Mouse (Mus musculus): ENCODE data around the gene Olfm2.
"Not testable (repeated sequence)": the region's sequence is repeated elsewhere in the genome, so short reads cannot be mapped to it uniquely, and the experiment has no call there.

Olfm2 gene

DNA sequence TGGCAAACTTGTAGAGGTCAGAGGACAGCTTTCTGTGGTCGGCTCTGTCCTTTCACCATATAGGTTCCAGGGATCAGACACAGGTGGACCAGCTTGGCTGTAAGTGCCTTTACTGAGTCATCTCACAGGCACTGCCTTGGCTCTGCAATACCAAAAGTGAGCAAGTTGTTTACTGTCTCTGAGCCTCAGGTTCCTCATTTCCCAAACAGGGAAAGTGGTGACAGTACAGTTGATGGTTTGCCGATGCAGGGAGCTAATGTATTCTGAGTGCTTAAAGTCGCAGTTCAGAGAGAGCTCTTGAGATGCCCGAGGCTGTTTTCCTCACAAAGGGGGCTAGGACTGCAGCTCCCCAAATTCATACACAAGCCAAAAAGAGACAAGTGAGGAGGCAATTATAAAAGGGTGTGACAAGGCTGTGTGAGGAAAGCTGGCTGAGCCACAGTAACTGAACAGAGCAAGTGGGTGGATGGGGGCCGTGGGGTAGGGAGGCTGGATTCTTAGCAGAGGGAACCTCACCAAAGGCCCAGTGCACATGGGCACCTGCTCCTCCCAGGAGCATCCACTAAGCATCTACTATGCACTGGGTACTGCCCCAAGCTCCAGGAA is 49.9 kb downstream of the Olfm2 start:
- no peak for DNase-seq (ENCODE audit: low spot score in 2 of 2)

DNA sequence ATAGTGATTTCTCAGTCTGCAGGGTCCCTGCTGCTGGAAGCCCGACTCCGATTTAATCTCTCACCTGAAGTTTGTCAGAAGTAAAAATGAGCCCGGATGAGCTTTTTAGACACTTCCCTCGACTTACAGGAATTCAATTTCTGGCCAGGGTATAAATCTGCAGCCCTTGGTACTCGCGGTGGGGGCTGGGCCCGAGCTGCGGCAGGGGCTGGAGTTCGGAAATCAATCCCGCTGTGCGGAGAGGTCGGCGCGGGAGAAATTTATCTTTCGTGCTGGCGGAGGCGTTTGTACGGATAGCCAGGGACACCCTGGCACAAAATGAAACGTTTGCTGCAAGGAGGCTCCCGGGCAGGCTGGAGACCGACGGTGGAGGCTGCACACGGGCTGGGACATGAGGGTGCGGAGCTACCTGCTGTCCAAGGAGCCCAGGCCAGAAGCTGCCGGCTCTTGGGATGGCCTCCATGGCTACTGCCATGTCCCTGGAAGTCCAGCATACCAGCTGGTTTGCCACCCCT is 51.4 kb downstream of the Olfm2 start:
- no peak for DNase-seq (ENCODE audit: low spot score in 2 of 2)

DNA sequence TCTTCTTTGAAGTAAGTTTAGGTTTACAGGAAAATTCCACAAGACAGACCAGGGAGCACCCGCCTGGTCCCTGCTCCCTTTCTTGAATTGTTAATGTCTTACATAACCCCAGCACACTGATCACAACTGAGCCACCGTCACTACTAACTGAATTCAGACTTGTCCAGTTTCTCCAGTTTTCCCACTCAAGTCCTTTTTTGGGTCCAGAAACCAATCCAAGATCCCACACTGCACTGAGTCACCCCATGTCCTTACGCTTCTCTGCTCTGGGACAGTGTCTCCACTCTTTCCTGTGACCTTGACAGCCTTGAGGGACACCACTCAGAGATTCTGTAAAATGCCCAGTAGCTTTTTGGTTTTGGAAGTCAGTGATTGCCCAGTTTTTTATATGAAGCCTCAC is 53.3 kb downstream of the Olfm2 start:
- no peak for DNase-seq (ENCODE audit: low spot score in 2 of 2)

DNA sequence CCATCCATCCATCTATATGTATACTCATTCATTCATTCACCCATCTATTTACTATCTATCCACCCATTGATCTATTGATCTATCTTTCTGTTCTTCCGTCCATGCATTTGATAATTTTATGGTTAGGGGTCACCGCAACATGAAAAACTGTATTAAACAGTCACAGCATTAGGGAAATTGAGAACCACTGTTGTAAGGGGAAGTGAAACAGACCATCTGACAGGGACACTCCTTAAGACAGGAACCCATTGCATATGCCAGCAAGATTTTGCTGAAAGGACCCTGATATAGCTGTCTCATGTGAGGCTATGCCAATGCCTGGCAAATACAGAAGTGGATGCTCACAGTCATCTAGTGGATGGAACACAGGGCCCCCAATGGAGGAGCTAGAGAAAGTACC is 55.7 kb downstream of the Olfm2 start:
- DNase-seq (ENCODE audit: low spot score in 2 of 2), result not testable (repeated sequence)

DNA sequence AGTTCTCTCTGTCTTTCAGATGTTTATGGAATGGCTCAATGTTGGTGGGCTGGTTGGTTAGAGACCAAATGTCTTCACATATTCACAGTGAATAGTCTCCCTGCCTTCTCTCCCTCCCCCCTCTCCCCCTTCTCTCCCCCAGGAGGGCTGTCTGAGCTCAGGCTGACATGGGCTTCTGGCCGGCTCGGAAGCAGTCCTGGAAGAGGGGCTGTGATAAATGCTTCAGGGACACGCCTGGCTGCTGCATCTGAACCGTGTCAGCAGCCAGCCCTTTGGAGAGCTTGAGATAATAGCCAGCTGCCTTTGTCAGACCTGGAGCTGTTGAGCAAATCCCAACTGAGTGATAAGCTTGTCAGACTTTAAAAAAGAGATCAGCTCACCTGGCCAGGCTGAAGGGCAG is 56.2 kb downstream of the Olfm2 start:
- DNase-seq (ENCODE audit: low spot score in 2 of 2), result no peak

DNA sequence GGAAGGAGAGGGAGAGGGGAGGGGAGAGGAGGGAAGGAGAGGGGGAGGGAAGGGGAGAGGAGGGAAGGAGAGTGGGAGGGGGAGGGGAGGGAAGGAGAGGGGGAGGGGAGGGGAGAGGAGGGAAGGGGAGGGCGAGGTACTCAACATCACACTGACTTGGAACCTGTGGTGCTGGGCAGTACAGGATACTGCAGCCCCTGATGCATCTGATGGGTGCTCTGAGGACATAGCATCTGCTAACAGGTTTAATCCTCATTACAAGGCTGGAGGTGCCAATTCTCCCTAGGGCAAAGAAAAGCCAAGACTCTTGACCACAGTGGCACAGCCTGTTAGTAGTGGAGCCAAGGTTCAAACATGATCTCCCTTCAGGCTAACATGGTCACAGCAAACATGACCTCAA is 56.7 kb downstream of the Olfm2 start:
- no peak for DNase-seq (ENCODE audit: low spot score in 2 of 2)

DNA sequence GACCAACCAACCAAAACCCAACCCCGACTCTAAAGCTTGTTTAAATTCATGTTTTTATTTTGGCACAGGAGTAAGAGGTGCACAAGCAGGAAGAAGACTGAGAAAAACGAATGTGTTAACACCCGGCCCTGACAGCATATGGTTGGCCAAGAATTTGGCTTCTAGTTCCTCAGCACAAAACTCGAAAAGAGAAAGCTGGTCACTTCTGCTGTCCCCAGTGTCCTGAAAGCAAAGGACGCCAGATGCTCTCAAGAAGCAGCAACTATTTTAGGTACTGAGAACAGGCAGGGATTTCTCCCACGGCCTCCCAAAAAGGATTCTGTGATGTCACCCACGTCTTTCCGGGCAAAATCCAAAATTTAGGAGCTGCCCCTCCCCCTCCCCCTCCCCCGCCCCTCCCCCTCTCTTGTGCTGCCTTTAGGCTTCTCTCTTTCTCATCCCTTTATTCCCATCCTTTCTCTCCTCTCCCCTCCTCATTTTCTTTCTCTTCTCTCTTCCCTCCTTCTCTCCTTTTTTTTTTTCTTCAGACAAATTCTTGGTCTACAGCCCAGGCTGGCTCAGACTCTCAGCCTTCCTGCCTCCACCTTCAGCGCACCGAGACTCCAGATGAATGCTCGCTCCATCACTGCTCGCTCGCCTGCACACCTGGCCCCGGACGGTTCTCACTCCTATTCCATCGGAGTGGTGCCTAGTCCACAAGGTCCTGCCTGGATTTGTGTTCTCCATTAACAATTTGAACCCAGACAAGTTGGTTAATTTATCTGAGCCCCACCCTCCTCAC is 60.9 kb downstream of the Olfm2 start:
- DNase-seq (ENCODE audit: low spot score in 2 of 2), result peak; percentile 51 to 62

DNA sequence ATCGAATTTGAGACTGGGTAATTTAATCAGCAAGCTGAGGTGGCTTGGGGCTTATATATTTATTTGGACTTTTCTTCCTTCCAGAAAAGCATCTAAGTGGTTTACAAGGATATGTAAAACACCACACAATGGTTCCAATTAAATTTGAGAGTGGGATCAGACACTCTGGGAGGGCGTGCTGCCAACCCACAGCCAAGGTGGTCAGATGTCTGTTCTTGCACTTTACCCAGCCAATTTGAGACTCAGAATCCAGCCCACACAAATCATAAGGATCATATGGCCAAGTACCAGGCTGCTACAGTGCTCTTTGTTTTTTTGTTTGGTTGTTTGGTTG is 63.8 kb downstream of the Olfm2 start:
- no peak for DNase-seq (ENCODE audit: low spot score in 2 of 2)

DNA sequence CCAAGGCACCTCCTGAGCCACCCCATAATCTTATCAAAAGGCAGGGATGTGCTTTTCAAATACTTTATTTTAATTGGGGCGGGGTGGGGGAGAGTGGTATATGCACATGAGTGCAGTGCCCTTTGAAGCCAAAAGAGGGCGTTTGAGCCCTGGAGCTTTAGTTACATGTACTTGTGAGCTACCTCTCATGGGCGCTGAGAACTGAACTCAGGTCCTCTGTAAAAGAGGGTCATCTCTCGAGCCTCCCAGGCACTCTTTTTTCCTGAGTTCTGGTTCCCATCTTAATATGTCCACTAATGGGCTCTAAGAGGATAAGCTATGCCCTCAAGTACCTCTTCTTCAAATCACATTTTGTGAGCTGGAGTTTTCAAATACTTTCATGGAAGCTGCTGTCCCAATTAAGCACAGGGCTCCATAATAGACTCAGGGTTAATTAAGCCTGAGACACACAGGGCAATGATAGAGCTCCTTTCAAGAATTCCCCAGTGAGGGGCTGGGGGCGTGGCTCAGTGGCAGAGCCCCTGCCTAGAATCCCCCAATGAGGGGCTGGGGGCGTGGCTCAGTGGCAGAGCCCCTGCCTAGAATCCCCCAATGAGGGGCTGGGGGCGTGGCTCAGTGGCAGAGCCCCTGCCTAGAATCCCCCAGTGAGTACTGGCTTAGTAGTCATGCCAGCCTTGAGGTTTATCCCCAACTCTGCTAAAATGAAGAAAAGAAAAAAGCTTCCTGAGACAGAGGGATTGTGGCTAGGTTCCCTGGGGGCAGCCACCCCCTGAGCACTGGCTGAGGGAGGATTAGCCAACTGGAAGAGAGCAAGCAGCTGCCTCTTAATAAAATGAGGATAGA is 64.4 kb downstream of the Olfm2 start:
- no peak for DNase-seq (ENCODE audit: low spot score in 2 of 2)

DNA sequence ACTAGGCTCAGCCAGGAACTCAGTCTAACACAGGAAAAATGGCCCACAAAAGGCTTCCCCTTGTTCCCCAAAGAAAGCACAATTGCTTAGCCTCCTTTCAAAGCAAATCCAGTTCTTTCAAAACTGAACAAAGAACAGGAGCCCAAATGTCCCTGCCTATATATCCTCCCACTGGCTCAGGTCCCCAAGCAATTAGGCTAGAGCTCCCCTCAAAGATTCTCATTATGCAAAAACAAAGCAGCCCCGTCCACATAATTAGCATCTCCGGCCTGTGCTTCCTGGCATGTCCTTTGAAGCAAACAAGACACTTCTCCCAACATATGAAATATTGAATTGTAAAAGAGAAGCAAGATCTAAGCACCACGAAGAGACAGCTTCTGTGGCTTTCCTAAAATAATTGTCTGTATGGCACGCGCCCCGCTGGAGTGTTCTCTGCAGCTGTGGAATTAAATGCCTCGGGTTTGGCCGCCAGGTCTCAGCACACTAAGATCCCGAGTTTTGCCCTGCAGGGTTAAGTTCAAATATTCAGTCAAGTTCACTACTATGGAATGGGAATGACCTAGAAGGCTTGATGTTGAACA is 65.7 kb downstream of the Olfm2 start:
- no peak for DNase-seq (ENCODE audit: low spot score in 2 of 2)

DNA sequence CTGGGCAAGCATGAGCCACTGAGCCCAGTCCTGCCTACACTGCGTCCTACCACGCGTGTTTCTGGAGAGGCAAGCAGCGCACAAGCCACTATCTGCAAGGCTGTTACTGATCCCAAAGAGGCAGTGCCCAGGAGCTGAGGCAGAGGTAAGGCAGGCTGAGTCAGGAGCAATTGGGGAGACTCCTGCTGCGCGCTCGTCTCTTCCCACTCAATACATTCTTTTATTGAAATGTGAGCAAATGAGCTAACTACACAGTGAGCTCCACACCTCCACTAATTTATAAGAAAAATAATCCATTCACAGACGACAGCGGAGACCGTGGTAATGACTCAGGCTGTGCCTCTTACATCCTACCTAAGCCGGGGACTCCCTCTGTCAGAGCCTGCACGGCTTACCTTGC is 68.3 kb downstream of the Olfm2 start:
- no peak for DNase-seq (ENCODE audit: low spot score in 2 of 2)

DNA sequence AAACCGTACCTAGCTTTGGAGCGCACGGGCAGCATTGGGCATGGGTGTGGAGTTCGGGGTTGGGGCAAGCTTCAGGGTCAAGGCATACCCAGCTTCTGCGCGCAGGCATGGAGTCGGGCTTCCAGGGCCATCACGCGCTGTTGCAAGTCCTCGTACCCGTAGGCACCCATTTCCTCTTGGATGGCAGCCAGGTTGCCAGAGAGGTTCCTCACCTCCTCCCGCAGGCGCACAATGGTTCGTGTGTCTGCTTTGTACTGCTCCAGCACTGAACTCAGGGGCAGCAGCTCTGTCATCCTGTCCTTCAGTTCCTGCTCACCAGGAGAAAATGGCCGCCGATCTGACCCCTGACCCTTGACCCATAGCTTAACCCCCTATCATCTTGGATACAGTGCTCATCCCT is 74.1 kb downstream of the Olfm2 start:
- DNase-seq (ENCODE audit: low spot score in 2 of 2), result no peak

DNA sequence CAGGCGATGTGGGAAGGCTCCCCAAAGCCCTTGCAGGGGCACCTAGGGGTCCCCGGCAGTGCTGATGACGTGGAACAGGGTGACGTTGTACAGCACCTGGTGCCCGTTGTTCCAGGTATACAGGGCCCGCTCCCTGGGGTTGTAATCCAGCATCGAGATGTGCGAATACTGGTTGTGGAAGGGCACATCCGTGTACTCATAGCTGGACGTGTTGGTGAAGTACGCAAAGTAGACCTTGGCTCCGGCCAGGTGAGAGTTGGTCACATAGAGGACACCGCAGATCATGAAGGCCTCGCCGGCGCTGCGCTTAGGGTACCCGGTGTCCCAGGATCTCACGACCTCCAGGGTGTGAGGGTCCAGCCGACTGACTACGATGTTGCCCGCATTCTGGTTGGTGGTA is 78.1 kb downstream of the Olfm2 start:
- no peak for DNase-seq (ENCODE audit: low spot score in 2 of 2)

DNA sequence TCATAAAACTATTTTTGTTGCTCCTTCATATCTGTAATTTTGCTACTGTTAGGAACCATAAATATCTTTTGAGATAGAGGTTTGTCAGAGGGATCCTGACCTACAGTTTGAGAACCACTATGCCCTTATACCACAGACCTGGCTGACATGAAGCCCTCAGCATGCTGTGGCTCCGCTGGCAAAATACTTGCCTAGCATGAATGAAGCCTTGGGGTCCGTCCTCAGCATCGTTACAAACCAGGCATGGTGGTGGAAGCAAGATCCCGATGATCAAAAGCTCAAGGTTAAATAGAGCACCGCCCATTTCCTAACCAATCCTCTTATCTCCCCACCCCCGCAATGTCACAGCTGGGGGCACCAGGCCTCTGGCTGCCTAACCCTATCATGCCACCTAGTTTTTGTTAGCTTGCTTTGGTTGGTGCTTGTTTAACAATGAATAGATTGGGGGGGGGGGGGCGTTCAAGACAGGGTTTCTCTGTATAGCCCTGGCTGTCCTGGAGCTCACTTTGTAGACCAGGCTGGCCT is 79.6 kb downstream of the Olfm2 start:
- DNase-seq (ENCODE audit: low spot score in 2 of 2), result no peak

DNA sequence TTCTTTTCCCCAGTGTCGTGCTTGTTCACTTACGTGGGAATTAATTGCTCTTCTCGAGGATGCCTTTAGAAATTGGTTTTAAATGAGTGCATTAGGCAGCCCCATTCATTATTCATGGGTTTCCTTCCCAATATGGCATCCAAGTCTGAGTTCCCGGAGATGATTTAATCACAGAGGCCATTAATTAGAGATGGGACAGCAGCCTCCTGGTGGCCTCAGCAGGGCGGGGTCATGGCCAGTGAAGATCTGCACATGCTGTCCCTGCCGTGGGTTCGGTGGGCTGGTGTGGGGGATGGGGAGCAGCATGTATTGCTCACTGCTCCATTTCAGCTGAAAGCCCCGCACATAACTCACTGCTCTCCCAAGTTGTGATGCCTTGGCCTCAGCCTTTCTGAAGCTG is 80.2 kb downstream of the Olfm2 start:
- DNase-seq (ENCODE audit: low spot score in 2 of 2), result no peak

DNA sequence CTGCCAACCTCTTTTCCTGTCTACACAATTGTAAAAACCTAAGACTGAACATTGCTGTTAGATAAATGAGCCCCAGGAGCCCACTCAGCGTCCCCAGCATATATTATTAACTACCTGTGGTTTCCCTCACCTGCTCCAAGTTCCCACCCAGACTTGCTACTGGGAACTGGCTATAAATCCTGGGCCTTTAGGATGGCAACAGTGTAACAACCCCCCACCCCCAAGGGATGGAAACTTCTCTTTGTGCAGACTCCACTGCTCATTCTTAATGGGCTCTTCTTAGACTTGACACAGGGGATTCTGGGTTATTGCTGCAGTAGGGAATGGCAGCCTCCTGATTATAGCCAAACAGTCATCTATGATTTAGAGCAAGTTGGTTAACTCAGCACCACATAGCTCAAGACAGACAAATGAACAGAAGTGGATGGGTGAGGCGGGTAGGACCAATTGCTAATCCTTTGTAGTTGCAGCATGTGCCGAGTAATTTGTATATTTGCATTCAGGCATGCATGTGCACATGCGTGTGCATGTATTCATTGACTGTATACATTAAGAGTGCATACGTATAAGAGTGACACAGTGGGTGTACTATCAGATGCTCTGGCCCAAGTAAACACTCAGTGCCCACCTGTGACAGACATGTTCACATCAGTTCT is 81.0 kb downstream of the Olfm2 start:
- DNase-seq (ENCODE audit: low spot score in 2 of 2), result no peak

DNA sequence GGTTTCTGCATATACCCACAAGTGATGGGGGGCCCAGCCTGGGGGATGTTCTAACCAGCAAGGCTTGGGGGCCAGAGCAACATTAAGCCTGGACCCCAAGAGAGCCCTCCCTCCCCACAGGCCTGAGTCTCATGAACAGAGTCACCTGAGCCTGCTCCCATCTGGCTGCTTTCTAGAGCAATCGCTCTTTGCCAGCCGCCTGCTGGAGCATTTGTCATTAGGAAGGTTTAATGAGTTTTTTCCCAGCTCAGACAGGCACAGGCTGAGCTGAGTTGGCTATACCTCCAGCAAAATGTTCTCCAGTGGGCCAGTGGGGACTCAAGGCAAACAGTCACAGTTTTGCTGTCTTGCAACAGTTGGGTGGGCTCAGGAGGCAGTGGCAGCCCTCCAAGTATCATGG is 81.8 kb downstream of the Olfm2 start:
- DNase-seq (ENCODE audit: low spot score in 2 of 2), result peak; percentile 33 to 40

DNA sequence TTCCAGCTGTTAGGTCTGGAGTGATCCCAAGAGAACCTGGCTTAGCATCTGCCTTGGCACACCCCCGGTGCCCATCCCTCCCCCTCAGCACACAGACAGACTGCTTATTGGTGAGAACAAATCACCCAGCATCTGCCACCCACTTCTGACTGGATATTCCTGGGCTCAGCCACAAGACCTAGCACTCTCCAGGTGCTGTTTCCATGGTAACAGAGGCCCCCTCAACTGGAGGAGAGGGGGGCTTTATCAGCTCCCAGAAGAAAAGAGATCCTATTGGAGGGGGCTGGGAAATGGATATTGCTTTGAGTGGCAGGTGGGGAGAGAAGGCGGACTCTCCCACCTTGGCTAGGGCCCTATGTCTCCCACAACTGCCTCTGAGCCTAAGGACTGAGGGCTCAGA is 82.2 kb downstream of the Olfm2 start:
- peak; percentile 48 to 79 for DNase-seq (ENCODE audit: low spot score in 2 of 2)

DNA sequence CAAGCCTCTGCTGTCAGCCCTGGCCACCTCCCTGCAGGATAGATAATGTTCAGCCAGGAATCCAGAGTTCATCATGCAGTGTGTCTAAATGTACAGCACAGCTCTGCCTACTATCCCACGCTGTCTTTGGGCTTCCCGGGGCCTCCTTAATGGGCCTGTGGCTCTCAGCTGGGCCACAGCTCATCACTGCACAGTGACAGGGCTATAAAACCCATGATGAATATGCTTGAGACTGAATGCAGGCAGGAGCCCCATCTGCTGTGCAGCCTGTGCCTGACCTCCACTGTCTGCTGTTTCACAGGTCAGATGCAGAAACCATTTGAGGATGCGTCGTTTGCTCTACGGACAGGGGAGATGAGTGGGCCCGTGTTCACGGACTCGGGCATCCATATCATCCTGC is 83.3 kb downstream of the Olfm2 start:
- DNase-seq (ENCODE audit: low spot score in 2 of 2), result no peak

DNA sequence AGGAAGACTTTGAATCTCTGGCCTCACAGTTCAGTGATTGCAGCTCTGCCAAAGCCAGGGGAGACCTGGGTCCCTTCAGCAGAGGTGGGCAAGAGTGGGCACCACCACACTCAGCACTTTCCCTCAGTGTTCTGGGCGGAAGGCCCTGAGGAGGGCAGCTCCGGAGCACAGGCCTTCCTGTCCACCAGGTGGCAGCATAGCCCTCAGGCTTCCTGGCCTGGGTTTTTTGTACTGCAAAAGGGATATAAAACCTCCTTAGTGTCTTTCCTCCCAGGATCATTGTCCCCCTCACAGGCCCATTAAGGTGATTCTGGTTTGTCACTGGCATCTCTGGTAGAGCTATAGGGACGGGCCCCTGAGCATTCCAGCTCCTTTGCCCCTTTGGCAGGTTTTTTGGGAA is 83.8 kb downstream of the Olfm2 start:
- peak; percentile 57 to 78 for DNase-seq (ENCODE audit: low spot score in 2 of 2)

DNA sequence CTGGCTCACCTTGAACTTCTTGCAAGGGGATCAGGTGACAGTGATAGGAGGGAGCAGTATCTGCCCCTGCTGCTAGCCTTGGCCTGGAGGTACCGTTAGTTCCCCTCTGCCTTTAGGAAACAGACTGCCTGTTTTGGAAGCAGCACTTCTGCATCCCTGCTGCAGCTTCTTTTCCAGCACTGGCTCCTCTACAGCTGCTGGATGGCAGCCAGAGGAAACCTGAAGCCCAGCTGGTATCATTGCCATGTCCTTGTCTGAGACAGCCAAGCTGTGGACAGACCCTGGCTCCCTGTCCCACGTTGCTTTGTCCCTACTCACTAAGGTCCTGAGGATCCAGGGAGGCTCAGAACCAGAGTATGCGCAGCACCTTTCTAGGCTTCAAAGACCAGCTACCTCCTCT is 88.6 kb downstream of the Olfm2 start:
- no peak for DNase-seq (ENCODE audit: low spot score in 2 of 2)

DNA sequence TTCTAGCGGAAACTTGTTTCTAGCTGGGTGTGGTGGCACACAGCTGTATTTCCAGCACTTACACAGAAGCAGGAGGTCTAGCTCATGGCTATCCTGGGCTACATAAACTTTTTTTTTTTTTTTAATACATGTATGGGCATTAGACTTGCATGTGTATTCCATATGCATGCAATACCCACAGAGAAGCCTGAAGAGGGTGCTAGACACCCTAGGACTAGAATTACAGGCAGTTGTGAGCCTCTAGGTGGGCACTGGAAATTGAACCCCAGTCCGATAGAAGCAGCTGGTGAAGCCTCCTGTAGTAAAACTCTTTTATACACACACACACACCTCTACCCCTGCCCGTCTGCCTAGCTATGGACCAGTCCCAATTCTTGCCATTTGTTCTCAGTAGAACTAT is 92.3 kb downstream of the Olfm2 start:
- no peak for DNase-seq (ENCODE audit: low spot score in 2 of 2)
